In genomic region chr10:111118991-111119650, GRCm38 (mm10) we compare ENCODE assay signal across 16 mouse cellular contexts. TPM values are rescaled to one million over a fixed set of nuclear protein-coding genes. Genes with fewer than 3 reads are reported as not detected.
DNase-seq lines count a peak whose midpoint lies in the region; ATAC-seq and TF ChIP-seq lines count a peak whose summit lies in the region.
"Had no signal": no experiment of that assay in that cellular context is flagged by ENCODE, and none has a peak within 500 bp of the region (broad histone marks: within the 10 kb centered on the region; RNA-seq: fewer than 3 reads in every experiment).

No protein-coding gene starts in this region.

- peaks cover 1% of the 10 kb centered on the region; the same call in 1 of the 2 replicates for H3K79me2 ChIP-seq in MEL (ENCODE audit: control insufficient read depth, insufficient read depth, low read length, poor library complexity)

- DNase-seq in kidney, adult 2 months: no peak
- peak; percentile 91 for DNase-seq in MEL (ENCODE audit: low read depth, low spot score)
- no peak for DNase-seq in liver, embryonic 13.5 days
- no peak for DNase-seq in layer of hippocampus, adult 2 months (ENCODE audit: low spot score in 2 of 2)
- no peak for DNase-seq in midbrain, embryonic 10.5 days (ENCODE audit: low spot score)
- DNase-seq: cerebellum, adult 18-20 months; embryo, embryonic 11 days; retina, postnatal 1 day had no signal

- no peak for TF ChIP-seq POLR2A in kidney, adult 2 months (IDR thresholded peaks at IDR 0.05; ENCODE audit: low read depth, low read length)
- peak; percentile 20 to 63; a peak in 2 of 4 replicates for TF ChIP-seq POLR2A in MEL (IDR thresholded peaks at IDR 0.05; ENCODE audit: control insufficient read depth in 1 of 2, insufficient read depth in 1 of 2, low read depth in 1 of 2, low read length in 2 of 2, poor library complexity in 1 of 2)

- TF ChIP-seq CTCF in kidney, adult 2 months (conservative IDR thresholded peaks at IDR 0.05; ENCODE audit: insufficient read depth, insufficient read length, low read depth, low read length): no peak
- TF ChIP-seq CTCF in MEL (IDR thresholded peaks at IDR 0.05 in 2 of 3, conservative IDR thresholded peaks at IDR 0.05 in 1 of 3; ENCODE audit: control insufficient read depth in 1 of 3, insufficient read depth in 1 of 3, low read depth in 2 of 3, low read length in 3 of 3, poor library complexity in 1 of 3, severe bottlenecking in 1 of 3): no peak
- no peak for TF ChIP-seq CTCF in layer of hippocampus, adult 2 months (conservative IDR thresholded peaks at IDR 0.05)

- no peak for TF ChIP-seq RAD21 in MEL (IDR thresholded peaks at IDR 0.05; ENCODE audit: low read depth, low read length)

- no peak overlapping the region for H3K4me2 ChIP-seq in kidney, embryonic 15.5 days
- no peak overlapping the region for H3K4me2 ChIP-seq in liver, embryonic 13.5 days
- H3K4me2 ChIP-seq in midbrain, embryonic 13.5 days (replicated peaks): no peak overlapping the region
- H3K4me2 ChIP-seq: limb, embryonic 13.5 days; midbrain, embryonic 15.5 days; neural tube, embryonic 12.5 days had no signal

- H3K9ac ChIP-seq in kidney, embryonic 15.5 days: no peak overlapping the region
- H3K9ac ChIP-seq in MEL (ENCODE audit: control insufficient read depth, low read depth, low read length, poor library complexity, severe bottlenecking): peak overlapping the region; percentile 71
- no peak overlapping the region for H3K9ac ChIP-seq in liver, embryonic 13.5 days
- H3K9ac ChIP-seq in midbrain, embryonic 13.5 days (replicated peaks): no peak overlapping the region
- H3K9ac ChIP-seq: limb, embryonic 13.5 days; midbrain, embryonic 15.5 days; neural tube, embryonic 12.5 days had no signal

- no peaks in the 10 kb centered on the region for H3K9me3 ChIP-seq in kidney, embryonic 15.5 days (replicated peaks)
- no peaks in the 10 kb centered on the region for H3K9me3 ChIP-seq in MEL (replicated peaks; ENCODE audit: insufficient read depth, low read length)
- H3K9me3 ChIP-seq in liver, embryonic 13.5 days (replicated peaks): no peaks in the 10 kb centered on the region
- H3K9me3 ChIP-seq in midbrain, embryonic 10.5 days (replicated peaks): no peaks in the 10 kb centered on the region
- no peaks in the 10 kb centered on the region for H3K9me3 ChIP-seq in midbrain, embryonic 13.5 days
- H3K9me3 ChIP-seq: limb, embryonic 13.5 days; midbrain, embryonic 15.5 days; neural tube, embryonic 12.5 days had no signal

- H3K4me1 ChIP-seq in kidney, adult 2 months (ENCODE audit: control insufficient read depth, insufficient read depth, low read length): peaks cover 18% of the 10 kb centered on the region; the same call in 1 of the 2 replicates
- H3K4me1 ChIP-seq in kidney, embryonic 15.5 days: no peaks in the 10 kb centered on the region
- peaks cover 28 to 48% of the 10 kb centered on the region in 2 experiments for H3K4me1 ChIP-seq in MEL (ENCODE audit: control insufficient read depth in 1 of 2, insufficient read depth in 2 of 2, low read length in 2 of 2)
- peaks cover 21% of the 10 kb centered on the region for H3K4me1 ChIP-seq in liver, embryonic 13.5 days (replicated peaks)
- H3K4me1 ChIP-seq in midbrain, embryonic 10.5 days: peaks cover 7% of the 10 kb centered on the region
- H3K4me1 ChIP-seq in midbrain, embryonic 13.5 days (replicated peaks): peaks cover 6% of the 10 kb centered on the region
- H3K4me1 ChIP-seq: limb, embryonic 13.5 days; midbrain, embryonic 15.5 days had no signal

- ATAC-seq in kidney, embryonic 15.5 days (replicated peaks; ENCODE audit: low FRiP score): no peak
- ATAC-seq in liver, embryonic 13.5 days (ENCODE audit: low read depth): peak; percentile 59; the same call in 1 of the 2 replicates
- ATAC-seq in megakaryocyte, adult 5-6 weeks (ENCODE audit: poor library complexity, severe bottlenecking): peak; percentile 89
- no peak for ATAC-seq in midbrain, embryonic 13.5 days
- ATAC-seq: activated CD4-positive, CD25-positive, alpha-beta regulatory T cell, adult 4 months; hindbrain, embryonic 16.5 days; midbrain, embryonic 15.5 days had no signal

- peak; percentile 96 to 98 for TF ChIP-seq EP300 in MEL (IDR thresholded peaks at IDR 0.05; ENCODE audit: low read depth in 1 of 2, low read length in 2 of 2)

- H3K4me3 ChIP-seq in kidney, adult 2 months (ENCODE audit: insufficient read depth, low read depth, low read length): no peak overlapping the region
- H3K4me3 ChIP-seq in kidney, embryonic 15.5 days (replicated peaks): no peak overlapping the region
- H3K4me3 ChIP-seq in MEL (ENCODE audit: control insufficient read depth in 1 of 2, insufficient read depth in 1 of 2, low read depth in 2 of 2, low read length in 2 of 2): peak overlapping the region; percentile 5 to 22
- no peak overlapping the region for H3K4me3 ChIP-seq in liver, embryonic 13.5 days (replicated peaks)
- H3K4me3 ChIP-seq in layer of hippocampus, adult 2 months: no peak overlapping the region
- no peak overlapping the region for H3K4me3 ChIP-seq in midbrain, embryonic 10.5 days
- H3K4me3 ChIP-seq in midbrain, embryonic 13.5 days (replicated peaks): no peak overlapping the region
- H3K4me3 ChIP-seq: limb, embryonic 13.5 days; midbrain, embryonic 15.5 days; neural tube, embryonic 12.5 days had no signal

- WGBS in kidney, adult 2 months: 35% methylated on average over 3 of the region's 3 CpGs
- 67% methylated on average over 3 of the region's 3 CpGs for WGBS in kidney, embryonic 15.5 days
- 14% methylated on average over 3 of the region's 3 CpGs for WGBS in liver, embryonic 13.5 days (ENCODE audit: insufficient replicate concordance)
- 80% methylated on average over 3 of the region's 3 CpGs for WGBS in midbrain, embryonic 10.5 days
- WGBS in midbrain, embryonic 13.5 days: 79% methylated on average over 3 of the region's 3 CpGs

- H3K27me3 ChIP-seq in kidney, adult 2 months (replicated peaks; ENCODE audit: control insufficient read depth, insufficient read depth, low read length): no peaks in the 10 kb centered on the region
- no peaks in the 10 kb centered on the region for H3K27me3 ChIP-seq in kidney, embryonic 15.5 days
- H3K27me3 ChIP-seq in MEL (ENCODE audit: control insufficient read depth in 1 of 2, insufficient read depth in 2 of 2, low read length in 2 of 2): no peaks in the 10 kb centered on the region
- no peaks in the 10 kb centered on the region for H3K27me3 ChIP-seq in liver, embryonic 13.5 days
- H3K27me3 ChIP-seq in midbrain, embryonic 10.5 days (ENCODE audit: low read depth, poor library complexity, severe bottlenecking): no peaks in the 10 kb centered on the region
- H3K27me3 ChIP-seq in midbrain, embryonic 13.5 days: no peaks in the 10 kb centered on the region; the same call in 1 of the 2 replicates
- H3K27me3 ChIP-seq: limb, embryonic 13.5 days; midbrain, embryonic 15.5 days; neural tube, embryonic 12.5 days had no signal

- peak overlapping the region; percentile 97 for H3K27ac ChIP-seq in kidney, adult 2 months (ENCODE audit: insufficient read depth, low read depth, low read length)
- H3K27ac ChIP-seq in kidney, embryonic 15.5 days: no peak overlapping the region
- H3K27ac ChIP-seq in MEL (ENCODE audit: control insufficient read depth, low read depth, low read length): peak overlapping the region; percentile 100
- H3K27ac ChIP-seq in liver, embryonic 13.5 days: peak overlapping the region; percentile 58
- H3K27ac ChIP-seq in layer of hippocampus, adult 2 months: no peak overlapping the region
- H3K27ac ChIP-seq in midbrain, embryonic 10.5 days (replicated peaks): no peak overlapping the region
- no peak overlapping the region for H3K27ac ChIP-seq in midbrain, embryonic 13.5 days
- H3K27ac ChIP-seq: limb, embryonic 13.5 days; midbrain, embryonic 15.5 days; neural tube, embryonic 12.5 days had no signal

- H3K36me3 ChIP-seq in kidney, adult 2 months (ENCODE audit: control insufficient read depth, insufficient read depth, low read length): no peaks in the 10 kb centered on the region
- H3K36me3 ChIP-seq in kidney, embryonic 15.5 days: no peaks in the 10 kb centered on the region
- H3K36me3 ChIP-seq in MEL (ENCODE audit: control insufficient read depth in 1 of 2, insufficient read depth in 2 of 2, low read length in 2 of 2): peaks cover 0 to 48% of the 10 kb centered on the region in 2 experiments; a peak in 2 of 4 replicates
- H3K36me3 ChIP-seq in liver, embryonic 13.5 days: no peaks in the 10 kb centered on the region
- no peaks in the 10 kb centered on the region for H3K36me3 ChIP-seq in midbrain, embryonic 10.5 days
- H3K36me3 ChIP-seq in midbrain, embryonic 13.5 days: no peaks in the 10 kb centered on the region
- H3K36me3 ChIP-seq: limb, embryonic 13.5 days; midbrain, embryonic 15.5 days; neural tube, embryonic 12.5 days had no signal

TF ChIP-seq in MEL, 35 proteins besides CTCF, POLR2A, EP300 and RAD21 (continues in another document):
- TF ChIP-seq ETS1 (IDR thresholded peaks at IDR 0.05; ENCODE audit: low read depth, low read length) (peak; percentile 86; the same call in 1 of the 2 replicates), GATA1 (IDR thresholded peaks at IDR 0.05; ENCODE audit: low read depth, low read length) (peak; percentile 90), NELFE (IDR thresholded peaks at IDR 0.05; ENCODE audit: low read depth, low read length) (peak; percentile 47), NRF1 (IDR thresholded peaks at IDR 0.05; ENCODE audit: insufficient read depth, low read depth, low read length, poor library complexity, severe bottlenecking) (no peak), SIN3A (IDR thresholded peaks at IDR 0.05; ENCODE audit: low read length) (peak; percentile 81), HCFC1 (IDR thresholded peaks at IDR 0.05; ENCODE audit: low read depth, low read length) (peak; percentile 42; the same call in 1 of the 2 replicates), TCF12 (IDR thresholded peaks at IDR 0.05; ENCODE audit: low read depth, low read length) (peak; percentile 75), JUND (IDR thresholded peaks at IDR 0.05; ENCODE audit: low read depth, low read length) (peak; percentile 28; the same call in 1 of the 2 replicates), BHLHE40 (IDR thresholded peaks at IDR 0.05; ENCODE audit: borderline replicate concordance, low read depth, low read length) (no peak), ELF1 (IDR thresholded peaks at IDR 0.05; ENCODE audit: low read depth, low read length) (peak; percentile 58)

RNA-seq across cellular contexts. Expression of gene Osbpl8, which starts 45.4 kb away (rescaled TPM):
- polyA plus RNA-seq in kidney, adult 2 months (2012; rRNA removed): 17.1 and 17.6 TPM in 2 replicates
- polyA plus RNA-seq in kidney, embryonic 15.5 days (2015; fragmentation: Nextera tagmentation; extraction: Ambion mirVana): 9.0 and 9.6 TPM in 2 replicates
- total RNA-seq in MEL (2012; rRNA removed): 44.8 and 65.7 TPM in 2 replicates
- polyA plus RNA-seq in MEL (2012; ENCODE audit: insufficient read depth in 1 of 2, insufficient read length in 2 of 2, low read depth in 1 of 2, low replicate concordance in 2 of 2, missing spikeins in 1 of 2): 10 to 100 TPM; 26.2 to 33.4 TPM
- 7.6 and 9.3 TPM in 2 replicates for polyA plus RNA-seq in liver, embryonic 13.5 days (2015; fragmentation: Nextera tagmentation; extraction: Ambion mirVana)
- 65.5 and 68.1 TPM in 2 replicates for total RNA-seq in megakaryocyte, adult 5-6 weeks (2015)
- total RNA-seq in megakaryocyte, adult 5-6 weeks (2017): 95.3 and 105 TPM in 2 replicates
- total RNA-seq in layer of hippocampus, adult 2 months (2021): 10 to 100 TPM; 60.8 to 60.9 TPM
- polyA plus RNA-seq in midbrain, embryonic 10.5 days (2016; fragmentation: Nextera tagmentation; extraction: Ambion mirVana): 7.6 and 10.6 TPM in 2 replicates
- polyA plus RNA-seq in midbrain, embryonic 13.5 days (2015; fragmentation: Nextera tagmentation; extraction: Ambion mirVana): 18.5 and 18.9 TPM in 2 replicates

Comparison
In these comparisons a context has a peak if more than half of its experiments do, and no peak if none do; other contexts are left out.
1. H3K27ac ChIP-seq: peak in kidney, adult 2 months (single experiment), MEL (single experiment) and liver, embryonic 13.5 days (single experiment); none in kidney, embryonic 15.5 days (single experiment), layer of hippocampus, adult 2 months (single experiment), midbrain, embryonic 10.5 days (single experiment) and midbrain, embryonic 13.5 days (single experiment).
2. H3K4me3 ChIP-seq: peak in MEL (2 of 2); none in kidney, adult 2 months (single experiment), kidney, embryonic 15.5 days (single experiment), liver, embryonic 13.5 days (single experiment), layer of hippocampus, adult 2 months (single experiment), midbrain, embryonic 10.5 days (single experiment) and midbrain, embryonic 13.5 days (single experiment).
3. ATAC-seq: peak in liver, embryonic 13.5 days (single experiment) and megakaryocyte, adult 5-6 weeks (single experiment); none in kidney, embryonic 15.5 days (single experiment) and midbrain, embryonic 13.5 days (single experiment).